Mouse (Mus musculus) kidney, adult 2 months (tissue): ENCODE measurements around the gene Krtap28-13.

ENCODE experiments used
- CTCF ChIP-seq: fragments of 200-500 bp; conservative IDR thresholded peaks from 2 replicates; pipeline ENCODE4 v1.5.1; 2011; ENCODE audit warnings: low read depth, mild to moderate bottlenecking, control low read depth, low read length, moderate library complexity, mixed read lengths; ENCODE audit not compliant: insufficient read depth, insufficient read length
- POLR2A ChIP-seq: fragments of 200-500 bp; IDR thresholded peaks from one replicate; pipeline ENCODE4 v1.6.1; 2011; ENCODE audit warnings: low read depth, low read length, control low read depth

DNA sequence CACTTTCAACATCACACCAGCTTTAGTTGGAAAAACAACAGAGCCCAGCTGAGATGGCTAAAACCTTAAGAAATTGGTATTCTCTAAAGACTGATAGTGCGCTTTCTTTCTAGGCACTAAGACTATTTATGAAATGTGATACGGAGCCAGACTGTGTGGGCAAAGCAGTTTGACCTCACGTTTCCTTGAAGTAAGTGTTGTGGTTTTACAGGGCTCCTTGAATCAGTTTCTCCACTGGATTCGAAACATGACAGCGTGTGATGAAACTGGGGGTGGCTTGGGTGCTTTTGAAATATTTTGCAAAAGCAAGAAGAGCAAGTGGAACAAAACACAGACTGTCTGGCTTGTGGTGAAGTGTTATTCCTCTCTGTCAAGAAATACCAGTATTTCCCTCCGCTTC lies 16.3 kb downstream of the Krtap28-13 start:
- TF ChIP-seq POLR2A (no peak), CTCF (no peak)
